Mouse (Mus musculus) brown adipose tissue, adult 24 weeks (tissue): ENCODE results near the gene Msx2. TPM values are rescaled to one million over a fixed set of nuclear protein-coding genes. Genes with fewer than 3 reads are reported as not detected.

Experiments used
- H3K27ac ChIP-seq: fragments of 200-500 bp; replicated peaks from 2 replicates; pipeline ENCODE4 v1.5.1; 2012; ENCODE audit warnings: low read depth, mild to moderate bottlenecking, low read length
- H3K4me1 ChIP-seq: fragments of 200-500 bp; 2 replicates; pipeline ENCODE4 v1.6.1; 2012; ENCODE audit warnings: low read length, mixed read lengths; ENCODE audit not compliant: control insufficient read depth, insufficient read depth, insufficient read length
- H3K4me3 ChIP-seq: fragments of 200-500 bp; 2 replicates; pipeline ENCODE4 v1.5.1; 2012; ENCODE audit warnings: low read depth, mild to moderate bottlenecking, low read length, moderate library complexity; ENCODE audit not compliant: insufficient read depth
- polyA plus RNA-seq: library from polyadenylated mRNA; stranded (reverse); fragments of >200 nt; gene quantifications from 2 replicates; pipeline ENCODE4 v1.2.4, GENCODE M21; 2012; ENCODE audit not compliant: missing spikeins, insufficient read depth, insufficient read length

The Msx2 gene
- polyA plus RNA-seq, 1 experiment = not detected

DNA sequence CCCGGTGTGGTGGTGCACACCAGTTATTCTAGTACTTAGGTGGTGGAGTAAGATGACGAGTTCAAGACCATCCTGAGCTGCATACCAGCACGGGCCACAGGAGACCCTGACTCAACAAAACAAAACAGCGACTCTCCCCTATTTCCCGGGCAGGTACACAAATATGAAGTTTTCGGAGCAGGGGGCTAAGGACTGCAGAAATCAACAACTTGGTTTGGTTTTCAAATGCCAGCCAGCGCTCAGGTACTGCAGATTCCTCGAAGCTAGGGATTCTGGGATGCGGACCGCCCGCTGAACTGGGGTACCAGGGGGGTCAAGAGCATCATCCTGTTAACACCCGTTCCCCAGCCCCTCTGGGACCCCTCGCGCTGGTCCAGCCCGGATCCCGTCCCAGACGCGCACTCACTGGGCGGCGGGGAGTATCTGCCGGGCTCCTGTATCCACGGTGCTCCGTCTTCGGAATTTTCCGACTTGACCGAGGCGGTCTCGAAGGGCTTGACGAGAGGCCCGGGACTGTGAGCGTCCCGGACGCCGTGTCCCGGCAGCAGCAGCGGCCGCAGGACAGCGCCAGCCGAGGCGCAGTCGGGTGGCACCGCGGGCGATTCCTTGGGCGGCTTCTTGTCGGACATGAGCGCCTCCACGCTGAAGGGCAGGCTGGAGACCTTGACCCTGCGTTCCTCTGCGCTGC lies 804 bp downstream of the Msx2 start:
- peak overlapping the region; percentile 39 for H3K4me3 ChIP-seq

GRCm38 (mm10) chr13:53471411-53471810 lies 1.5 kb downstream of the Msx2 start:
- Histone ChIP-seq H3K27ac (no peak overlapping the region), H3K4me3 (no peak overlapping the region), H3K4me1 (no peaks in the 10 kb centered on the region)

More for the DNA sequence above, 804 bp downstream of the Msx2 start:
- Histone ChIP-seq H3K27ac (no peak overlapping the region), H3K4me1 (no peaks in the 10 kb centered on the region)

DNA sequence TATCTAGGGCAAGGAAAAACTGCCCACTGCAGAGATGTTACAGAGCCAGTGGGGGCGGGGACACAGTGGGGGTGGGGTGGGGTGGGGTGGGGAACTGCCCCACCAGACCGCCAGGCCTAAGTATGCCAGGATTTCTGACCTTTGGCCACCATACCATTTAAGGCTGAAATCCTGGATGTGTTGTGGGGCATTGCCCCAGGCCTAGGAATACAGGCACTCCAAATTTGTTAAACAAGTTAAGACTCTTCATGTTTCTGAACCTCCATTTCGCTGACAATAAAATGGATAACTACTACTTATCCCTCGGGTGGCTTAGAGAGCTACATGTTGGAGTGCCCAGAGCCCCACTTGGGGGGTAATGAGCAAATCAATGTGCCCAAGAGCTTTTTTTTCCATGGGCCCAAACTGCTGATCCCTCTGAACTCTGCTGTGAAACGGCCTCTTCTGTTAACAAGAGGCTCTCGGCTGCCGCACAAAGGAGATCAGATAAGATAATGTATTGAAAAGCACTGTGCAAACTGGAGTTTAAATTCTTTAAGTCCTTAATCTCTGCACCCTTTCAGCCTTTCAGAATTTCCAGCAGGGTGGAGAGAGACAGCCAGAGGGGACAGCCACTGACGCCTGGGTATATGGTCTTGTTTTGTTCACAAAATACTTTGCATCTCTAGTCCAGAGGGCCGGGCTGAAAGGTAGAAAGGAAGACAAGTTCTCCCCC lies 2.3 kb downstream of the Msx2 start:
- H3K27ac ChIP-seq = no peak overlapping the region
- no peak overlapping the region for H3K4me3 ChIP-seq

GRCm38 (mm10) chr13:53469756-53470155 lies 3.1 kb downstream of the Msx2 start:
- H3K27ac ChIP-seq = no peak overlapping the region
- H3K4me1 ChIP-seq = no peaks in the 10 kb centered on the region
- H3K4me3 ChIP-seq = no peak overlapping the region

More for the DNA sequence above, 2.3 kb downstream of the Msx2 start:
- H3K4me1 ChIP-seq = no peaks in the 10 kb centered on the region

- no peak overlapping the region for H3K4me3 ChIP-seq
- no peaks in the 10 kb centered on the region for H3K4me1 ChIP-seq
- no peak overlapping the region for H3K27ac ChIP-seq
Observed at GRCm38 (mm10) chr13:53468171-53468570, 4.7 kb downstream of the Msx2 start.

DNA sequence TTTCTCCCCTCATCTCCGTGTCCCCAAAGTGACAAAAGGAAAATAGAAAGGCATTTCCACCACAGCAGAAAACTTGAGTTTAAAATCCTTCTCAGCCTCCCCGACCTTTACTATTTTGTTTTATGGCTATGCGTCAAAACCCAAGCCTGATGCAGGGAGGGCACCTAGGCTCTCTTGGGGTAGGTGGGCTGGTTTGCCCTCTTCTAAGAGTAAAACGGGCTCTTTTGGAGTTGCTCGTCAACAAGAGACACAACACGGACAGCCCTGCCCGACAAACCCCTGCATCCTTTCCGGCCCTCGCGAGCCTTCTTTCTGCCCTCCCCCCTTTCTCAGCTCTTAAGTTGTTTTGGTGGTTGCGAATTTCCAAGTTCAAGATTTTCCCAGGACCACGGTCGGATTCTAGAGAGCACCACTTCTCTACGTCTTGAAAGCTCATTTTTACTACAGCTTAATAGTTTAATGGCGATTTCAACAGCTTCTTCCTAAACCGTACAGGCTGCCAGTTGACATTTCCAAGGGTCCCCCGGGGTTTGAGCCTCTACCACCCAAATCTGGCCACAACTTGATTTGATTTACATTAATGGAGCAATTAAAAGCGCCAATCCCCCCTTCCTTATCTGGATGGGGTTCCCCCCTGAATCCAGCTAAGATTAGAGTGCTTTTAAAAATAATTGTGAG lies 6.5 kb downstream of the Msx2 start:
- no peaks in the 10 kb centered on the region for H3K4me1 ChIP-seq
- H3K27ac ChIP-seq = no peak overlapping the region
- no peak overlapping the region for H3K4me3 ChIP-seq

GRCm38 (mm10) chr13:53465191-53465820 lies 7.6 kb downstream of the Msx2 start:
- Histone ChIP-seq H3K27ac (no peak overlapping the region), H3K4me1 (no peaks in the 10 kb centered on the region), H3K4me3 (no peak overlapping the region)

- H3K4me3 ChIP-seq = no peak overlapping the region
- no peaks in the 10 kb centered on the region for H3K4me1 ChIP-seq
- H3K27ac ChIP-seq = no peak overlapping the region
Observed at GRCm38 (mm10) chr13:53464441-53465001, 8.4 kb downstream of the Msx2 start.

- H3K4me1 ChIP-seq = no peaks in the 10 kb centered on the region
- H3K4me3 ChIP-seq = no peak overlapping the region
- no peak overlapping the region for H3K27ac ChIP-seq
Observed at GRCm38 (mm10) chr13:53463946-53464345, 8.9 kb downstream of the Msx2 start.

DNA sequence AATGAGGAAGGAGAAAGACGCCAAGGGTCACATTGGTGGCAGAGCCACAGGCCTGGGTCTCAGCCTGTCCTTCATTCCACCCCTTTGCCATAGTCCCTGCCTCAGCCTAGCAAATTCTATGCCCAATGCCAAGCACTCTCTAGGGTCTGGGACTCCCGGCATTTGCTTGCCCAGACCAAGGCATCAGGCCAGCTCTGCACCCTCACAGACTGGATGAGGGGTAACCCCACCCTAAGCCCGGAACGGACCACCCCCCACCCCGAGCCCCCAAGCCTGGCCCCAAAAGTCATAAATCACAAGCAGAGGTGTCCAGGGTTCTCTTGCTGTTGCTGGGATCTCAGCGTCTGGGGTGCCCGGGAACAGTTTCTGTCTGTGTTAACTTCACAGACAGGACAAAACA lies 9.8 kb downstream of the Msx2 start:
- Histone ChIP-seq H3K27ac (no peak overlapping the region), H3K4me3 (no peak overlapping the region)

GRCm38 (mm10) chr13:53462649-53462970 lies 10.3 kb downstream of the Msx2 start:
- Histone ChIP-seq H3K27ac (no peak overlapping the region), H3K4me1 (no peaks in the 10 kb centered on the region), H3K4me3 (no peak overlapping the region)

More for the DNA sequence above, 9.8 kb downstream of the Msx2 start:
- no peaks in the 10 kb centered on the region for H3K4me1 ChIP-seq

- Histone ChIP-seq H3K4me3 (no peak overlapping the region), H3K4me1 (no peaks in the 10 kb centered on the region), H3K27ac (no peak overlapping the region)
Observed at GRCm38 (mm10) chr13:53461855-53462648, 10.8 kb downstream of the Msx2 start.

- no peak overlapping the region for H3K4me3 ChIP-seq
- no peak overlapping the region for H3K27ac ChIP-seq
- H3K4me1 ChIP-seq = no peaks in the 10 kb centered on the region
Observed at GRCm38 (mm10) chr13:53461346-53461745, 11.5 kb downstream of the Msx2 start.

GRCm38 (mm10) chr13:53458766-53459165 lies 14.1 kb downstream of the Msx2 start:
- H3K27ac ChIP-seq = no peak overlapping the region
- H3K4me3 ChIP-seq = no peak overlapping the region

More at GRCm38 (mm10) chr13:53458766-53459165, 14.1 kb downstream of the Msx2 start:
- H3K4me1 ChIP-seq = no peaks in the 10 kb centered on the region
